Mouse (Mus musculus): Measurements from ENCODE around the gene Rack1.

DNA sequence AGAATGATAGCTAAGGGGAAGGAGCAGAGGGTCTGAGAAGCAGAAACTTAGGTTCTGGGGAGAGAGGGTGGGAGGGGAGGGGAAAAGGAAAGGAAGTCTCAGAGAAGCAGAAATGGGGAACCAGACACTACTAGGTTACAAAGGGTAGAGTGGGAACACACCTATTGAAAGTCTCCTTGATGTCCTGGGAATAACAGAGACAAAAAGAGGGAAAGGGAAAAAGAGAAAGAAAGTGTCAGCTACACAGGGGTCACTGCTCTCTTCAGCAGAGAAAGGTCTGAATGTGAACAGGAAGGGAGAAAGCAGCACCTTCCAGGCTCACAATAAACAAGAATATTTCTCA is 8.1 kb downstream of the Rack1 start:
- no peak for TF ChIP-seq CTCF (IDR thresholded peaks at IDR 0.05; ENCODE audit: control insufficient read depth, insufficient read depth, insufficient read length)
- TF ChIP-seq USF1 (IDR thresholded peaks at IDR 0.05; ENCODE audit: low read depth) = no peak
